Mouse (Mus musculus) lung, embryonic 14.5 days (tissue): ENCODE results near the gene Dis3. TPM values are rescaled to one million over a fixed set of nuclear protein-coding genes. Genes with fewer than 3 reads are reported as not detected.
"Not testable (repeated sequence)": the region's sequence is repeated elsewhere in the genome, so short reads cannot be mapped to it uniquely, and the experiment has no call there.

Source experiments
- ATAC-seq: fragments of 200-750 bp; cut with Nextera tagmentation; 2 replicates; pipeline ENCODE4 v1.8.0; 2017; ENCODE audit warnings: mild to moderate bottlenecking, moderate TSS enrichment, moderate library complexity; ENCODE audit not compliant: insufficient read depth
- DNase-seq: peaks from one replicate; pipeline ENCODE4 v3.0.0-alpha.2; 2015
- H3K27ac ChIP-seq: fragments of 300-500 bp; sonication (generic); 2 replicates; pipeline ENCODE4 v1.5.1; 2014; ENCODE audit warnings: low read depth, mild to moderate bottlenecking, moderate library complexity
- H3K27me3 ChIP-seq: fragments of 300-500 bp; sonication (generic); 2 replicates; pipeline ENCODE4 v1.6.1; 2014; ENCODE audit warnings: low read length, control low read depth; ENCODE audit not compliant: insufficient read depth
- H3K36me3 ChIP-seq: fragments of 300-500 bp; sonication (generic); 2 replicates; pipeline ENCODE4 v1.6.1; 2014; ENCODE audit warnings: control low read depth; ENCODE audit not compliant: insufficient read depth
- H3K4me1 ChIP-seq: fragments of 300-500 bp; sonication (generic); 2 replicates; pipeline ENCODE4 v1.6.1; 2014; ENCODE audit warnings: antibody characterized with exemption, control low read depth; ENCODE audit not compliant: insufficient read depth
- H3K4me2 ChIP-seq: fragments of 300-500 bp; sonication (generic); 2 replicates; pipeline ENCODE4 v1.6.1; 2014; ENCODE audit warnings: mild to moderate bottlenecking
- H3K4me3 ChIP-seq: fragments of 300-500 bp; sonication (generic); 2 replicates; pipeline ENCODE4 v1.5.1; 2014; ENCODE audit warnings: low read depth, low read length
- H3K9ac ChIP-seq: fragments of 300-500 bp; sonication (generic); 2 replicates; pipeline ENCODE4 v1.6.1; 2014
- H3K9me3 ChIP-seq: fragments of 300-500 bp; sonication (generic); 2 replicates; pipeline ENCODE4 v1.6.1; 2016; ENCODE audit warnings: low read depth, low read length, control low read depth
- CTCF ChIP-seq: IDR thresholded peaks from 2 replicates; pipeline ENCODE4 v1.5.1; 2016; ENCODE audit warnings: antibody characterized with exemption, low read depth
- WGBS: fragments of 180-500 bp; shearing (Covaris S2); extraction: QIAGEN DNeasy Blood & Tissue Kit; methylation state at CpG from one replicate; pipeline ENCODE4 v1.1.7; 2014; 5-methylcytosine and 5-hydroxymethylcytosine counted together
- polyA plus RNA-seq: library from polyadenylated mRNA; unstranded; fragments of >200 nt; fragmentation: Nextera tagmentation; extraction: Ambion mirVana; gene quantifications from 2 replicates; pipeline ENCODE4 v1.2.1, GENCODE M21; 2014

The Dis3 gene
- polyA plus RNA-seq, 1 experiment from 2014 or later, result 45.7 TPM

DNA sequence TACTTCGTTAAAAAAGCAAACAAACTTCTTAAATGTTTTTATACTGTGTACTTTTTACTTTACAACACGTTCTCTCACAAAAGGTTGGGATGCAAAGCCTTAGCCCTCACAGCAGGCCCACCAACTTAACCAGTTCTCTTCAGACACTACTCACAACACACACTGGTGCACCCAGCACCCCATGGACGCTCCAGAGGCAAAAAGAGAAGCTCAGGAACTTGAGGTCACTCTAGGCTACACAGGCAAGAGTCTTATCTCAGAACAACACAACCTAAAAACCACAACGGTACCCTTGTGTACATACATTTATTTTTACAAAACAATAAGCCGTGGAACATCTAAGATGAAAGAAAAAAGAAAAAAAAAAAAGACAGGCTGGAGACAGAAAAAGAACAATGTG, 54.9 kb downstream of the Dis3 start:
- Histone ChIP-seq H3K27ac (no peak overlapping the region), H3K4me2 (peak overlapping the region; percentile 73), H3K4me3 (peak overlapping the region; percentile 97), H3K9me3 (no peaks in the 10 kb centered on the region), H3K4me1 (peaks cover 11% of the 10 kb centered on the region; the same call in 1 of the 2 replicates), H3K36me3 (0 out of 2 replicates have a peak, but pooled peaks cover 3% of the 10 kb centered on the region), H3K9ac (peak overlapping the region; percentile 97), H3K27me3 (no peaks in the 10 kb centered on the region)
- DNase-seq (no peak), ATAC-seq (no peak)
- no peak for TF ChIP-seq CTCF
- WGBS, result 3% methylated on average over 5 of the region's 5 CpGs

DNA sequence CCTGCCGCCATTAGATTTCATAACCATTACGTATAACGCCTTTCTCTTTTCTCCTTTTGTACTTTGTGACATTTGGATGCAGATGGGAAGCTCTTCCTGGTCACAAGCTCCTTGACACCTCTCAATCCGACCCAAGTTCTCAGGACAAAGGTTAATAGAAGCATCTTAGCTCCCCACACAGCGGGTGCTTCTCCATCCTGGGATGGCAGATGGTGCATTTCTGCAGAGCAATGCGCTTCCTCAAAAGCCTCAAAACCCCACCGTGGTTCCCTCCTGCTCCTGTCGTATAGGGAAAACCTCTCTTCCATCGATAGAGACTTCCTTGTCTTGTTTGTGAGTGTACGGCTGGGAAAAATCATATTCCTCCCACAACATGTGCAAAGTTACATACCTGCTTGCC, 55.5 kb downstream of the Dis3 start:
- no peak for TF ChIP-seq CTCF
- Histone ChIP-seq H3K9me3 (no peaks in the 10 kb centered on the region), H3K4me3 (peak overlapping the region; percentile 97), H3K4me1 (peaks cover 11% of the 10 kb centered on the region; the same call in 1 of the 2 replicates), H3K36me3 (peaks cover 6% of the 10 kb centered on the region; the same call in 1 of the 2 replicates), H3K9ac (peak overlapping the region; percentile 34), H3K27me3 (no peaks in the 10 kb centered on the region), H3K27ac (no peak overlapping the region), H3K4me2 (peak overlapping the region; percentile 73)
- 45% methylated on average over 10 of the region's 10 CpGs for WGBS
- DNase-seq, result no peak
- no peak for ATAC-seq

DNA sequence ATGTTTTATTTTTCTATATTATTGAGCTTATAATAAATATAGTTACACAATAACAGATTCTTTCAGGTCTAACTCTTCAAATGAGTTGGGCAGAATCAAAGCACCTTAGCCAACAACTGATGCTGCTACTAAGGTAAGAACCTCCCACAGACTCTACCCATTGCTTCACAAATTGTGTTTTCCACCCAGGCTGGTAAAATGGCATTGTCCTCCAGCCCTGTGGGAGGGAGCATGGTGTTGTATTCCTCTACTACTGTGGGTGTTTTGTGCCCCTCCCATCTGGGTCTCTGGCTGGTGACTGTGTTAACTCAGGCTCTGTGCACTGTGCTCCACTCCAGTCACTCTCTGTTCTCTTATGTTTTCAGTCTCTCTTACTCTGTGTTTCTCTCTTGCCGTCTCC, 56.1 kb downstream of the Dis3 start:
- Histone ChIP-seq H3K4me2 (peak overlapping the region; percentile 73; the same call in 1 of the 2 replicates), H3K9ac (peak overlapping the region; percentile 34; the same call in 1 of the 2 replicates), H3K4me1 (peaks cover 11% of the 10 kb centered on the region; the same call in 1 of the 2 replicates), H3K27ac (no peak overlapping the region), H3K4me3 (no peak overlapping the region), H3K36me3 (peaks cover 10% of the 10 kb centered on the region), H3K27me3 (no peaks in the 10 kb centered on the region), H3K9me3 (no peaks in the 10 kb centered on the region)
- WGBS, result 56% methylated on average over 1 of the region's 1 CpGs
- ATAC-seq (no peak), DNase-seq (no peak)
- no peak for TF ChIP-seq CTCF

DNA sequence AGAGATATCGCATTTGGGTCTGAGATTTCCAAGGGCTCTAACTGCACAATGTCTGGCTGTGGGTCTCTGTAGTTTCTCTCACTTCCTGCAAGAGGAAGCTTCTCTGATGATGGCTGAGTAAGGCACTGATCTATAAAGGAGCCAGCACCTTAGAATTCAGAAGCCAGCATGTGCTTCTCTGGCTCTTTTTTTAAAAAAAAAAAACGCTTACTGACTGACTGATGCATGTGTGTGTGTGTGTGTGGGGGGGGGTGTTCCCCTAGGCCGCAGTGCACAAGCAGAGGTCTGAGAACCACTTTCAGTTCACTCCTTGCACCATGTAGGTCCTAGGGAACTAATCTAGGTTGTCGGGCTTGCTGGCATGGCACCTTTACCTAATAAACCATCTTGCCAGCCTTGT, 58.2 kb downstream of the Dis3 start:
- Histone ChIP-seq H3K9ac (no peak overlapping the region), H3K9me3 (no peaks in the 10 kb centered on the region), H3K4me2 (no peak overlapping the region), H3K27me3 (no peaks in the 10 kb centered on the region), H3K36me3 (peaks cover 21% of the 10 kb centered on the region), H3K27ac (no peak overlapping the region; the same call in 1 of the 2 replicates), H3K4me3 (no peak overlapping the region), H3K4me1 (peaks cover 11% of the 10 kb centered on the region; the same call in 1 of the 2 replicates)
- TF ChIP-seq CTCF, result no peak
- ATAC-seq (no peak), DNase-seq (no peak)
- WGBS, result 72% methylated on average over 4 of the region's 4 CpGs

DNA sequence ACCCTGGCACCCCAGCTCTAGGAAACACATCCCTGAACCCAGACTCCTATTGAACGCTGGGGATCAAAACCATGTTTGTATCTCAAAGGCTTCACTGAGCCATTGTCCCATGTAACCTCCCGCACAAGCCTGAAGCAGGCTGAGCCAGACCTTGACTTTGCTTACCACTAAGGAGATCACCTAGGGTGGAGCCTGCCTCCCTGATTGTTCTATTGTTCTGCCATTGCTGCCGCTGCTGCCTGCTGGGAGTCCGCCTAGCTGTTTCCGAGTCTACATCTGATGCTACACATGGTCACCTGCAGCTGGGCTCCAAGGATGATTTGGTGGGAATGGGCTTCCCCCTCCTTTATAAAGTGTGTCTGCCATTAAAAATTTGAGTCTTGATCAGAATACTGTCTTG, 60.3 kb downstream of the Dis3 start:
- H3K4me1 ChIP-seq, DNase-seq: not testable (repeated sequence)
- 84% methylated on average over 5 of the region's 5 CpGs for WGBS

GRCm38 (mm10) chr14:99037703-99038102, 61.9 kb downstream of the Dis3 start:
- no peak for TF ChIP-seq CTCF
- WGBS, result 84% methylated on average over 2 of the region's 2 CpGs
- H3K4me3 ChIP-seq, result no peak overlapping the region
- H3K4me2 ChIP-seq, result no peak overlapping the region
- H3K9me3 ChIP-seq, result no peaks in the 10 kb centered on the region
- H3K4me1 ChIP-seq, result no peaks in the 10 kb centered on the region
- no peak overlapping the region for H3K27ac ChIP-seq
- H3K9ac ChIP-seq, result no peak overlapping the region
- H3K36me3 ChIP-seq, result peaks cover 38% of the 10 kb centered on the region
- H3K27me3 ChIP-seq, result no peaks in the 10 kb centered on the region
- ATAC-seq (no peak), DNase-seq (no peak)

More for the DNA sequence above, 60.3 kb downstream of the Dis3 start:
- not testable (repeated sequence) for H3K9ac ChIP-seq, H3K4me2 ChIP-seq, H3K4me3 ChIP-seq, H3K9me3 ChIP-seq, H3K27ac ChIP-seq, ATAC-seq, H3K27me3 ChIP-seq
- peaks cover 32% of the 10 kb centered on the region for H3K36me3 ChIP-seq

GRCm38 (mm10) chr14:99036039-99036438, 63.5 kb downstream of the Dis3 start:
- no peaks in the 10 kb centered on the region for H3K4me1 ChIP-seq
- H3K9me3 ChIP-seq, result no peaks in the 10 kb centered on the region
- ATAC-seq, result peak; percentile 69
- no peaks in the 10 kb centered on the region for H3K27me3 ChIP-seq
- peak; percentile 50 for DNase-seq
- H3K9ac ChIP-seq, result no peak overlapping the region
- H3K27ac ChIP-seq, result no peak overlapping the region
- peaks cover 38% of the 10 kb centered on the region for H3K36me3 ChIP-seq
- H3K4me3 ChIP-seq, result no peak overlapping the region
- no peak for TF ChIP-seq CTCF
- 42% methylated on average over 4 of the region's 4 CpGs for WGBS
- no peak overlapping the region for H3K4me2 ChIP-seq

DNA sequence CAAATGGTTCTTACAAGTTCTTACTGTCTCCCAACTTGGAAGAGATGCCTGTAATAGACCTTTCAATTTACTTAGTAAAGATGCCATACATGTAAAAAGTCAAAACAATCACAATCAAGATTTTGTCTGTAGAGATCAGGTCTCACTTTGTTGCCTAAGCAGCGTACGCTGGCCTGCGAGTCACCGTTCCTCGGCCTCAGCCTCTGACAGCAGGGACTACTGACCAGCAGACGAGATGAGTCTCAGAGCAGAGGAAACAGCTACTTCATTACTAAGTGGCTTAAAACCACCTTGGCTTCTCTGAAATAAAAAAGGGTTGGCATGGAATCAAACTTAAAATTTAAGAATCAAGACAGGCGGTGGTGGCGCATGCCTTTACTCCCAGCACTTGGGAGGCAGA, 64.7 kb downstream of the Dis3 start:
- ATAC-seq, H3K27me3 ChIP-seq, H3K9ac ChIP-seq, H3K27ac ChIP-seq, H3K9me3 ChIP-seq, H3K4me1 ChIP-seq, H3K4me3 ChIP-seq, DNase-seq, H3K4me2 ChIP-seq: not testable (repeated sequence)
- peaks cover 38% of the 10 kb centered on the region for H3K36me3 ChIP-seq
- WGBS, result 89% methylated on average over 8 of the region's 8 CpGs
